Mouse (Mus musculus): Measurements from ENCODE around the gene Mrvi1.

DNA sequence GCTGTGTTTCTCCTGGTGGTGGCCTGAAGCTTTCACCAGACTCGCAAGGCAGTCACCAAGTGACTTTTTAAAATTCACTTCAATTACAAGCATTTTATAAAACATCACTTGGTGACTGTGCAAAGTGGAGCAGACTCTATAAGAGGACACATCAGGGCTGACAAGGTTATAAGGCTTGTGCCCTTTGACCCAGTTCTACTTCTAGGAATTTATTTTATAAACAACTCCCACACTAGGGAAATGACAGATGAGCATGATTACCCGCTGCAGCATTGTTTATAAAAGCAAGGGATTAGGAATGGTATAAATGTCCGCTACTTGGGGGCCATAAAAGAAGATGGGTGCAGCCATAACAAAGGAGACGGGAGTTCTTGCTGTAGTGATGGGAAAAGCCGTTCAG lies 1.4 kb upstream of the Mrvi1 start:
- TF ChIP-seq POLR2A (IDR thresholded peaks at IDR 0.05; ENCODE audit: extremely low read depth, insufficient read depth, low read length) (no peak), CTCF (IDR thresholded peaks at IDR 0.05; ENCODE audit: extremely low read depth, insufficient read depth, low read length) (no peak)

Data from cortical plate, adult 2 months (tissue).